Mouse (Mus musculus): ENCODE data around the gene Map3k21. TPM values are rescaled to one million over a fixed set of nuclear protein-coding genes. Genes with fewer than 3 reads are reported as not detected.
A peak's percentile ranks its signal among the peaks of the same experiment; 100 is the strongest.

The Map3k21 gene
- polyA plus RNA-seq, 1 experiment, result 9.9 TPM

DNA sequence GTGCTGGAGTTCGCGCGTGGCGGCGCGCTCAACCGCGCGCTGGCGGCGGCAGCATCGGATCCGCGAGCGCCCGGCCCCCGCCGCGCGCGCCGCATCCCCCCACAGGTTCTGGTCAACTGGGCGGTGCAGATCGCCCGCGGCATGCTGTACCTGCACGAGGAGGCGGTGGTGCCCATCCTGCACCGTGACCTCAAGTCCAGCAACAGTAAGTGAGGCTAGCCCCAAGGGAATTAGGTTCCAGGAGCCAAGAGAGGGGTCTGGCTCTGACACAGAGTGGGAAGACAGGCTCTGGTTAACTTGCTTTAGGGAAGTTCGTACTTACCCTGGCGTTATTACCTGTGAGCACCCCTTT, 955 bp downstream of the Map3k21 start:
- DNase-seq (ENCODE audit: low read depth, low spot score), result no peak
- WGBS, result 2% methylated on average over 31 of the region's 31 CpGs

DNA sequence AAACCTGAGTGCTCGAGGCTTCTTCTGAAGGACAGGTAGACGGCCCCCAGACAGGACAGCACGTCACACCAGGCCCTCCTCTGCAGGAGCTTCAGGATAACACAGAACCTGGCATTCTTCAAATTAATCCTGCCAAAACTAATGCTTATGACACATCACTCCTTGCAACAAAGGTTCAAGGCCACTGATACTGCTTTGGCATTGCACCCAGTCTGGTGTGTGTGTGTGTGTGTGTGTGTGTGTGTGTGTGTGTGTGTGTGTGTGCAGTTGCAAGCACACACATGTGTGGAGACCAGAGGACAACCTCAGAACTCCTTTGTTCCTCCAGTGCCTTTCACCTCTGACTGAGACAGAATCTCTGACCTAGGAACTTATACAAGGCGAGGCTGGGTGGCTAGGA, 3.0 kb downstream of the Map3k21 start:
- WGBS, result 27% methylated on average over 4 of the region's 4 CpGs

DNA sequence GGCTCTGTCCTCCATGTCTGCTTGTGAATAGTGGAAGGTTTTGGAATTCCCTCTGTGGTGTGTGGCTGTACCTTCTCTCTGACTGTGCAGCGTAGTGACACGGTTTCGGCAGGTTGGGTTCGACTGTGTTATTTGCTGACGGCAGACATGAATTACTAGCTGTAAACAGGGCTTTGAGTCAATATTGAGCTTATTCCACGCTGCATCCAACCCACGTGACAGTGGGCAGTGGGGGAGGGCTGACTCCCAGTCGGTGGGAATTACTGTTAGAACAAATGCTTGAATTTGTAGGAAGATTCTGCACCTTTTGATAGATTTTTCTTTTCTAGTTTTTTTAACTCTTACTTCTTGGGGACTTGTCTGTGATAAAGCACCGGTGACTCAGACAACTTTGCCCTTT, 4.1 kb downstream of the Map3k21 start:
- 25% methylated on average over 9 of the region's 9 CpGs for WGBS
- DNase-seq (ENCODE audit: low read depth, low spot score), result no peak

More for the DNA sequence above, 3.0 kb downstream of the Map3k21 start:
- DNase-seq (ENCODE audit: low read depth, low spot score), result no peak

DNA sequence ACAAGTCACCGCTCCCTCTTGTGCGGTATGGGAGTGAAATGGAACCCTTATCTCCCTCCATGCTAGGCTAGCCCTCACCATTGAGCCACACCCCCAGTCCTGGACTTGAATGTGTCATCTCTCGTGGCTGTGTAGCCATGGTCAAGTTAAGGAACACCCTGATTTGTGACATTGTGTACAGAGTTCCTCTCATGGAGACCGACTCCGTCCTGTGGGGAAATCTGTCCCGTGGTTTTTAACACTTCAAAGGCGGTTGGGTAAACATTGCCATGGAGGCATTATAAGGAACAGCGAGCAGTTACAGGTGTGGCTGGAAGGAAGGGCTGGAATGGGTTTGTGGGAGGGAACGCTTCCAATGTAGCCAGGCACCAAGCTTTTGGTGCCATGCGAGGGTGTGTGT, 6.8 kb downstream of the Map3k21 start:
- 20% methylated on average over 10 of the region's 10 CpGs for WGBS
- DNase-seq (ENCODE audit: low read depth, low spot score), result peak; percentile 93

DNA sequence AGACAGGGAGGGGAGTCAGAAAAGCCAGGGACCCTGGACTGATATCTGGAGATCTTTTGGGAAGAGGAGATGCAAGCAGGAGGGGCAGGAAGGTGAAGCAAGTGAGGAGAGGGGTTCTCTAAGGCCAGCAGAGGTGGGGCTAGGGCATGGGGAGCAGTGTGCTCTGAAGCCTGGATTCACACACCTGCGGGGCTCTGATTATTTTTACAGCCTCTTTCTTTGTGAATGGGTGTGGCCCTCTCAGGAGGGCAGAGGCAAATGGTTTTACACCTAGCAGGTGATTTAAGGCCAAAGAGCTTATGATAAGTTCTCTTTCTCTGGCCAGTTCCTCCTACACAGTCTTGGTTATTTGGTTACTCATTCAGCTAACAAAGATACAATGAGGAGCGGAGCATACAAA, 8.5 kb downstream of the Map3k21 start:
- 21% methylated on average over 2 of the region's 2 CpGs for WGBS
- DNase-seq (ENCODE audit: low read depth, low spot score), result no peak

DNA sequence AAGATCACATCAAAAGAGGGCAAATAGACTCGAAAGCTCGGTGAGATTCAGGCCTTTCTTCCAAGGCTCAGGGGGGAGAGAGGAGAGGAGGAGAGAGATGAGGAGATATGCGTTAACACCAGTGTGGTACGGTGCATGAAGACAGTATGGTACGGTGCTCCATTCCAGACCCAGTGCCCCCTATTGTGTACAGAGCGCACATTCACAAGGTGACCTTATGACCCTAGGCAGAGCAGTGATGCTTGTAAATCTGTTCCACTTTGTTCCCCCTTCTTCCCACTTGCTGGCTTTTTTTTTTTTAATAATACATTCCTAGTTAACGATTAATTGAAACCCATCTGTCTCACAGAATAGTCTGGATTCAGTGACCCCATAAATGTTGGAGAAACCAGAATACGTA, 9.3 kb downstream of the Map3k21 start:
- WGBS, result 26% methylated on average over 8 of the region's 8 CpGs
- DNase-seq (ENCODE audit: low read depth, low spot score), result no peak

DNA sequence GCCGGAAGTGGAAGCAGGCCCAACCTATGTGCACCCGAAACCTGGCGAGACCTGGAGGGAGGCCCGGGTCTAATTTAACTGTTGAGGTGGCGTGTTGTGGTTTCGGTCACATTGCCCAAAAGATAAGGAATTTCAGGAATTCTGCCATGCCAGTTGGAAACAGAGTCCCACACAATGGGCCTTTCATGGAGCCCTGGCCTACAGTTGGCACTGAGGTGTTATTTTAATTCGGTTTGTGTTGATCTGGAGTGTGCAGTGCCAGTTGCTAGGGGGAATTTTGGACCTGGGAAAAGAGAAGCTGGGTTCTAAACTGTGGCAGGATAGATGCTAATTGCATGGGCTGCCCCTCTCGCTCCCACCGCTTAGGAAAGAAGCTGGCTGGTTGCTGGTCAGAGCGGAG, 10.0 kb downstream of the Map3k21 start:
- no peak for DNase-seq (ENCODE audit: low read depth, low spot score)

DNA sequence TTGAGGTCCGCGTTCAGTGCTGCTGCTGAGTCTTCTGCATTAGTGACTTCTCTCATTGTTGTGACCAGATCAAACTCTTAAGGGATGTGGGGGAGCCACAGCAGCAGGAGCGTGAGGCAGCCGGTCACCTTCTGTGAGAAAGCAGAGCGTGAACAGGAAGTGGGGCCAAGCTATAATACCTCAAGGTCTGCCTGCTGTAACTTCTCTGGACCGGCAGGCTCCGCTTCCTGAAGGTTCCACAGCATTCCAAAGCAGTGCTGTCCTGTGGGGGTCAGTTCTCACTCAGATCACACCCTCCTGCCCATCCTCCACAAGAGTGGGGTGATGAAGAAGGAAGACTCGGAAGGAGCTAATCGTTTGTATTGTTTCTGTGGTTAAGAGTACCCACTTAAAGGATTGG, 10.5 kb downstream of the Map3k21 start:
- WGBS, result 23% methylated on average over 9 of the region's 9 CpGs
- DNase-seq (ENCODE audit: low read depth, low spot score), result no peak

More for the DNA sequence above, 10.0 kb downstream of the Map3k21 start:
- WGBS, result 41% methylated on average over 10 of the region's 10 CpGs

DNA sequence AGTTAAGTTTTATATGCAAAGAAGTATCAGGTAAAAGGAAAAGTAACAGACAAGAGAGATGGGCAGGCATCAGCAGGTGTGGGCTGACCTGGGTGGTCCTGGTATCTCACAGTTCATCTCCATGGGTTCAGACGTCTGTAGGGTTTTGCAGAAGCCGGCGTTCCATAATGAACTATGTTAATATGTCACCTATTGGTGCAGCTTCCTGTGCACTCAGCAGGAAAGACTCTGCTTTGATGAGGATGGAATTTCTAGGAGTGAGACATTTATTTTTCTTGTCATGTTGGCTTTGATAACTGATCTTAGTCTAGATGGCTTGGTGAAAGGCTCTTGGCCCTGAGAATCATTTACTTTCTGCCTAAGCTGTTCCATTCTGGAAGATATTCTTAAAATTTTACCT, 12.1 kb downstream of the Map3k21 start:
- DNase-seq (ENCODE audit: low read depth, low spot score), result no peak
- WGBS, result 29% methylated on average over 3 of the region's 3 CpGs

DNA sequence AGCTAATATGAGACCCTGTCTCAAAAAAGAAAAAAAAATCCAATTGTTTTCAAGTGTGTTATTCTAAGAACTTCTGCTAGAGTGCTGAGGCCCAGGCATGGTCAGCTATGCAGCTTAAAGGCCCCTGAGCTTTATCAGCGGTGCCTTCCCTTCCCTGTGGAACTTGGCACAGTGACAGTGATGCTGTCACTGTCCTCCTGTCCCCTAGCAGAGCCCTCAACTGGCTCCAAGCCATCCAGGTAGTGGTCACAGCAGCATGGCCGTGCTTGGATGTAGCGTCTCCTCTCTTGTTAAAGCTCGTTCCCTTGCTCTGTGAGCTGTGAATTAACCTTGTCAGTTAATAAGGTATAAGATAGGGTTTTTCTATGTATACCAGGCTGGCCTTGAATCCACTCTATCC, 16.4 kb downstream of the Map3k21 start:
- no peak for DNase-seq (ENCODE audit: low read depth, low spot score)
- WGBS, result 73% methylated on average over 4 of the region's 4 CpGs

DNA sequence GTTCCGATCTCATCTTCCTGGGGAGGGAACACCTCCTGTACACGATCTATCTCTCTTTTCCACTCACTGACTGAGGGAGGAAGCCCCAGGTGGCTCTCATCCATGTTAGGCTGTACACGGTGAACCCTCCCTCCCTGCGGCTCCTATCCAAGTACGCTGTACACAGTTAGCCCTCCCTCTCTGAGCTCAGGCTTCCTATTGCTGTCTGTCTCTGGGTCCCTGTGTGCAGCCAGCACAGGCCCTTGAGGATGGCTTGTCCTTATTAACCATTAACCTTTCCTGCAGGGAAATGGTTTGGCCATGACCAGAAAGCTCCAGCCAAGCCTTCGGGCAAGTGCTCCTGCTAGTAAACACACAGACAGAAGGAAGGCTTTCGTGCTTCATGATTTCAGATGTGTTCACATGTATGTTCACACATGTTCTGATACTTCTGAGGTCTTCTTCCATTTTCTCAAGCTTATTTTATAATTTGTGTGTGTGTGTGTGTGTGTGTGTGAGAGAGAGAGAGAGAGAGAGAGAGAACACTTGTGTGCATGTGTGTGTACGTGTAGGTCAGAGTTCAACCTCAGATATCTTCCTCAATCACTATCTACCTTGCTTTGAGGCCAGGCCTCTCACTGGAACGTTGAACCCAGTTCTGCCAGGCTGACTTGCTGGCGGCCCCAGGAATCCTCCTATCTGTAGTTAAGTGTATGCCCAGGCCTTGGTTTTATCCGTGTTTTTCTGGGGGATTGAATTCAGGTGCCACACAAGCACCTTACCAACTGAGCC, 20.2 kb downstream of the Map3k21 start:
- whole genome bisulfite sequencing, result 41% methylated on average over 11 of the region's 11 CpGs

DNA sequence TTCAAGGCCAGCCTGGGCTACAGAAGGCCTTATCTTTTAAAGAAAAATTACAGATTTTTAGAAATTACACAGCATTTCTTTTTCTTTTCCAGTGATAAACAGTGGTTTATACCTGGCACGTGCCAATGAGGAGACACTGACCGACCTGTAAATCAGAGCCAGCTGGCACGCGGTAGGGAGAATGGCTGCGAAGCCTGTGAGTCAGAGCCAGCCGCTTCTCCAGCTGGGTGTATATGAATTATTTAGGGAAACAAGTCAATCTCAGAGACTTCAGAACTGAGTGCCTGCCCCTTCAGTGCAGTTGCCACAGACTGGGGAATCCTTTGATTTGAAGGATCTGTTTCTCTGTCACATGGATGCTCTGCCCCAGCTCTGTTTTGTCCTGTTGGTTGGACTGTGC, 21.6 kb downstream of the Map3k21 start:
- no peak for DNase-seq (ENCODE audit: low read depth, low spot score)
- 85% methylated on average over 6 of the region's 6 CpGs for WGBS

More for the DNA sequence above, 20.2 kb downstream of the Map3k21 start:
- no peak for DNase-seq (ENCODE audit: low read depth, low spot score)

DNA sequence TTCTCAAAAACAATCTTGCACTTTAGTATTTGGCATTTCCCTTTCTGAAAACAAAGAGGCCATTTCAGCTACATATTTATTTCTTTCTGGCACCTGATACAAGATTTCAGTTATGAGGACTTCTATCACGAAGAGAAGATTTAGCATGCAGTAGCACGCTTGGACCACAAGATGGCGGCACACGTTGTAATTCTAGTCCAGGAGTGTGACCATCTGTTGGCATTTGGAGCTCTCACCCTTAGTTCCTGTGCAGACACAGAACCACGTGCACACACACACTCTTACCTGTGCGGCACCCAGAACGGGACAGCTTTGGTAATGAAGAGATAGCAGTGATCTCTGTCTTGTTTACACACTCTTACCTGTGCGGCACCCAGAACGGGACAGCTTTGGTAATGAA, 25.4 kb downstream of the Map3k21 start:
- 33% methylated on average over 9 of the region's 9 CpGs for WGBS
- DNase-seq (ENCODE audit: low read depth, low spot score), result no peak

DNA sequence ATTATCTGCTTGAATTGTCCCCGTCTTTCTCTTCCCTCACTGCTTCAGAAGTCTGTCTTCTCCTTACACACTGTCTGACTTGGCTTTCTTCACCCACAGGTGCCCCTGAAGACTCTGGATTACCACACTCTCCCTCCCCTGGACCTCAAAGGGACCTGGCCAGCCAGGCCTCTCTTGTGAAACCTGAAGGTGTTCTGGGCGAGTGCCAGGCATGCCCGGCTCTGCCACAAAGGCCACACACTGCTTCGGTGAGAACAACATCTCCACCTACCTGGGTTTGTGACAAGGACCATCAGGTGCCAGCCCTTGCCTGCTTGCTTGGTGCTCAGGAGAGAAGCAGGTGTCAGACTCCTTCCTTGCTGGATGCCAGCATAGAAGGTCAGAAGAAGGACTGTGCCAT, 34.3 kb downstream of the Map3k21 start:
- 70% methylated on average over 4 of the region's 4 CpGs for WGBS
- DNase-seq (ENCODE audit: low read depth, low spot score), result no peak

DNA sequence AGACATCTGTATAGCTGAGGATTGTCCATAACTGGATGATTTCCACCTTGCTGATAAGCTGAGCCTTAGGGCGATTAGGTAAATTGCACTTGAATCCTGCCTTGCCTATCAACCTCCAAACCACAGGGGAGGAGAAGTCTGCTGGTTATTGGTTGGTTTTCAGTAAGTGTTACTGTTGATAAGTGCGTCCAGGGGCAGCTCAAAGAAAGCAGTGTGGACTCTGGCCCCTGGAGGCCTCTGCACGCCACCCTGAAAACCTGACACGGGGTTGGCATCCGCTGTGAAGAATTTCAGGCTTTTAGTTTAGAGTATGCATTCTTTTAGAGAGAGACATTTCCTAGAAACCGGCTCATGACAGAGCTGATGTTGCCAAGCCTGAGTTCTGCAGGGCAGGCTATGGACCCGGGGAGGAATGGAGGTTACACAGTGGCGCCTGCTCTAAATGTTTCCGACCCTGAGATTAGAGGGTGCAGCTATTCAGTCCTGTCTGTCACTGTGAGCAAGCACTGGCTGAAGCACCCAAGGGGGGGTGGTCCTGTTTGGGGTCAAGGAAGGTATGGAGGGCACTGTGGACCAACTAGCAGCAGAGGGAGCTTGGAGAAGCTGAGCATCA, 38.6 kb downstream of the Map3k21 start:
- DNase-seq (ENCODE audit: low read depth, low spot score), result no peak
- 41% methylated on average over 9 of the region's 9 CpGs for WGBS

DNA sequence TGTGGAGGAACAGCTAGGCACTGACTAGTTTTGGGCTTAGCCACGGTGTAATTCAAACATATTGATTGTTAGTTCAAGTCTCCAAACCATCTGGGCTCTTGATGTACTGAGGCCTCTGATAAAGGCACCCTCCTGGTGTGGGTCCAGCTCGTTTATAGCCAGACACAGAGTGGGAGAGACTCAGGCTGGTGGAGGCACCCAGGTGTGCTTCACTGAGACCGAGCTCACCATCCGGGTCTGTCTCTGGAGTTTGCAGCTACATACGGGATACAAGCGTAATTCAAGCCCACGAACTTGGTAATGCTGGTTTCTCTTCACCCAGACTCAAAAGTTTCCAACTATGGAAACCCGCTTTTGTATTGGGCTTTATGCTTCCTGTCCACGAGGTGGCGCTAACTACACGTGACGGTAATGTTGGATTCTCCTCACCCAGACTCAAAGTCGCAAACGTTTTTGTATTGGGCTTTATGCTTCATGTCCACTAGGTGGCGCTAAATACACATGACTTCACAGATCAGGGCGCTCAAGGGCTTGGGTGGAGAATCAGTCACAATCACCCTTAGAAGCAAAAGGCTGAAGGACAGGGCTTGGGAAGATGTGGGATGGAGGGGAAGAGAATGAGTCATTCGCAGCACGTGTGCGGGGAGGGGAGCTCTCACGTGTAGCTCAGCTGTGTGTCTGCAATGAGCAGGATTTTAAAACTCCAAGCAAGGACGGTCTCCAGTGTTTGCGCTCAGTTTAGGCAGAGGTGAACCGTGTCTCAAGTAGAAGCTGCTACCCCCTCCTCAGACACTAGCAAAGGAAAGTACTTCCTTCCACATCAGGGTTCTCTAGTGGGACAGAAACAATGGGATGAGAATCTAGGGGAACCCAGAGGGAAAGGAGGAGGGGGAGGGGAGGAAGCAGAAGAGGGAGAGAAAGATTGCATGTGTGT, 40.0 kb downstream of the Map3k21 start:
- peak; percentile 86 for DNase-seq (ENCODE audit: low read depth, low spot score)
- 17% methylated on average over 23 of the region's 23 CpGs for WGBS

DNA sequence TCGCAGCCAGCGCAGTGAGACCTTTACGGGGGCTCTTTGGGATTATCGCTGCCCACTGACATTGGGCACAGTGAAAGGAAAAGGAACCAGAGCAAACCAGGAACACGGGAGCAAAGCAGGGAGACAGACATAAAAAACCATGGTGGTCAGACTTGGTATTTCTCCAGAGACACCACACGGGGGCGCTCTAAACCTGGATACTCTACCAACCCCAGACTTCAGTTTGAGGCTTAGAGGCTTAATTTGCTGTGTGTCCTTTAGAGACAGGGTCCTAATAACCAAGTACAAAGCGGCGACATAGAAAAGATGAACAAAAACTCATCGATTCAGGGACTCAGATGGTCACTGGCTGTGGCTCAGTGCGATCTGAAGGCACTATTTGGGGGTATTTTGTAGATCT, 45.4 kb downstream of the Map3k21 start:
- 12% methylated on average over 11 of the region's 11 CpGs for WGBS
- DNase-seq (ENCODE audit: low read depth, low spot score), result peak; percentile 13

DNA sequence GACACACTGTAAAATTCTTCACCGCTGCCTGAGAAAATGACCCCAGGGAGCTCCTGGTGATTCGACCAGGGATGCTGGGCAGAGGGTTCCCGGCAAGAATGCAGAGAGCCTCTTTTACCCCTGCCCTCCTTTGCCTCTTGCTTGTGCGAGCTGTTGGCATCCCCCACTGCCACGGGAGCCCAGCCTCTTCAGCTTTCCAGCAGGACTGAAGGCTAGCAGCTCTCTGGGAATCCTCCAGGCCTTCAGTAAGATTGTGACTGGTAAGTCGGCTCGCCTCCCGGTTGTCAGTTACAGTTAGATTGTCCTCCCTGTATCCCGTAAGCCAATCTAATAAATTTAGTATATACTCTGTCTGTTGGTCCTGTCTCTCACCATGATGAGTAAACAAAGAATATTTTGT, 46.5 kb downstream of the Map3k21 start:
- WGBS, result 74% methylated on average over 9 of the region's 9 CpGs

DNA sequence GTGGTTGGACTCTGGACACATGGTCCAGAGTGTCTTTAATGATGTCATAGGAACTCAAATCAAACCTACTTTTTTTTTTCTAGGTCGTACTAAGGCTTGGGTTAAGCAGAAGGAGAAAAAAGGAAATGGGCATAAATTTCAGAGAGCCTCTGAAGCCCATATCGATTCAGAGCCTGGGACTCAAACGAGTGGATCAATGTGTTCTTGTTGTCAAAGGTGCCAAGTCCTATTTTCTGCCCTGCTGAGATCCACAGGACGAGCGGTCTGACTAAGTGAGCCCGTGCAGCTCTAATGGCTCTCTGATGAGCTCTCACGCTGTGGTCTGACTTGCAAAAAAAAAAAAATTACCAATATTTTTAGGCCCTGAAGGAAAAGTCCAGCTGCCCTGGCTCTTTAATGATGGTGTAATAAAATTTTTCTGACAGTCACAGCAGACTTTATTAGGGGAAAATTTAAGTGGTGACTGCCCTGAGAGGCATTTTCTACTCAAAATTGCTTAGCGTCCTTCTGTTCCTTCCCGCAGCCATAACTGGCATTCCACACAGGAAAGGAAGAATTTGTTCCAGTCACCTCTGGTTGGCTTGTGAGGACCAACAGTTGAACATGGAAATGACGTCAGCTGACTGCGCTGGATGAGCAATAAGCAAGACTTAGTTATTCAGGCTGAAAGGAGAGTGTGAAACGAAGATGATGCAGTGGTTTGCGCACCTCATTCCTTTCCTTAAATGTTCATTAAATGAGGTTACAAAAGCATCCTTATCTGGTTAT, 47.2 kb downstream of the Map3k21 start:
- no peak for DNase-seq (ENCODE audit: low read depth, low spot score)
- WGBS, result 64% methylated on average over 13 of the region's 13 CpGs

More for the DNA sequence above, 46.5 kb downstream of the Map3k21 start:
- DNase-seq (ENCODE audit: low read depth, low spot score), result no peak

DNA sequence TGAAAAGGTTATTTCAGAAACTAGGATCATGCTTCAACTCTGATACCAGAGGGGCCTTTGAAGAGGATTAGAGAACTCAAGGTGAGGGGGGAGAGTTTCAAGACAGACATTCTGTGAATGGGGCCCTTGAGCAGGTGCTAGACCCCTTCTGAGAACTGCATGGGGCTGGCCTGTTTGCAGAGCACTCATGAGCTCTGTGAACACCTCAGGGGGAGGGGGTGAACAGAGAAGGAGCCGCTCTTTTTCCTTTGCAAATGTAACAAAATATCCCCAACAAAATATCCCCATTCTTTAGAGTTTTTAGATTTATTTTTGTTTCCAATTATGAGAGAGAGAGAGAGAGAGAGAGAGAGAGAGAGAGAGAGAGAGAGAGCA, 47.7 kb downstream of the Map3k21 start:
- 90% methylated on average over 1 of the region's 1 CpGs for WGBS
- no peak for DNase-seq (ENCODE audit: low read depth, low spot score)
